Mouse (Mus musculus) layer of hippocampus, adult 2 months (tissue): ENCODE data around the gene Nsmce3. TPM values are rescaled to one million over a fixed set of nuclear protein-coding genes. Genes with fewer than 3 reads are reported as not detected.
A peak's percentile ranks its signal among the peaks of the same experiment; 100 is the strongest.

Experiments
- DNase-seq, 2 experiments: peaks; one replicate each; pipeline ENCODE4 v3.0.0; 2022; ENCODE audit warnings: low spot score in 2 of 2
- H3K27ac ChIP-seq: fragments of 200-600 bp; 2 replicates; pipeline ENCODE4 v1.8.1; 2022
- H3K4me3 ChIP-seq: fragments of 200-600 bp; 2 replicates; pipeline ENCODE4 v1.8.1; 2022; ENCODE audit warnings: mild to moderate bottlenecking
- CTCF ChIP-seq: fragments of 200-600 bp; conservative IDR thresholded peaks from 2 replicates; pipeline ENCODE4 v1.8.1; 2022; ENCODE audit warnings: antibody characterized with exemption, mild to moderate bottlenecking, moderate library complexity
- long read RNA-seq, 2 experiments: library from polyadenylated mRNA; stranded (forward); transcript quantifications; one replicate each; pipeline ENCODE4 v2.0.0; 2021; ENCODE audit warnings: borderline mapping rate in 2 of 2
- total RNA-seq, 2 experiments: library from RNA; stranded (reverse); gene quantifications; 2 replicates each; pipeline ENCODE4 v1.2.3; 2021

The Nsmce3 gene
- 10 to 100 TPM; 16.8 to 19.0 TPM for total RNA-seq
- long read RNA-seq, experiment 1, full-length matches to known transcripts: 48 of 48 reads
- long read RNA-seq, experiment 1, partial matches to known transcripts: 0 of 48 reads
- long read RNA-seq, experiment 1, other reads (novel, unspliced or antisense): 0 of 48 reads
- long read RNA-seq, experiment 2, full-length matches to known transcripts: 71 of 71 reads
- long read RNA-seq, experiment 2, partial matches to known transcripts: 0 of 71 reads
- long read RNA-seq, experiment 2, other reads (novel, unspliced or antisense): 0 of 71 reads

GRCm38 (mm10) chr7:64872743-64873241 is at the start of gene Nsmce3:
Gene Nsmce3, minus strand, starts transcription at chr7:64872997.
- peak within 1 kb of the TSS; percentile 83 for H3K4me3 ChIP-seq
- peak; percentile 55 for TF ChIP-seq CTCF
- DNase-seq: peak; percentile 96 to 99
- peak within 1 kb of the TSS; percentile 94 for H3K27ac ChIP-seq

GRCm38 (mm10) chr7:64921189-64921588 is 48.4 kb upstream of the Nsmce3 start:
- no peak for TF ChIP-seq CTCF
- H3K27ac ChIP-seq: no peak overlapping the region
- H3K4me3 ChIP-seq: no peak overlapping the region
- no peak for DNase-seq

GRCm38 (mm10) chr7:64920735-64921134 is 47.9 kb upstream of the Nsmce3 start:
- TF ChIP-seq CTCF: no peak
- Histone ChIP-seq H3K4me3 (no peak overlapping the region), H3K27ac (no peak overlapping the region)
- DNase-seq: no peak

GRCm38 (mm10) chr7:64916654-64917053 is 43.9 kb upstream of the Nsmce3 start:
- Histone ChIP-seq H3K4me3 (no peak overlapping the region), H3K27ac (no peak overlapping the region)
- no peak for TF ChIP-seq CTCF
- DNase-seq: no peak

- TF ChIP-seq CTCF: peak; percentile 48
- DNase-seq: peak; percentile 29 to 36
These were observed 42.3 kb upstream of the Nsmce3 start for GRCm38 (mm10) chr7:64915121-64915520.

GRCm38 (mm10) chr7:64911945-64912344 is 39.1 kb upstream of the Nsmce3 start:
- no peak for TF ChIP-seq CTCF
- no peak for DNase-seq
- Histone ChIP-seq H3K27ac (no peak overlapping the region), H3K4me3 (no peak overlapping the region)

More at GRCm38 (mm10) chr7:64915121-64915520, 42.3 kb upstream of the Nsmce3 start:
- no peak overlapping the region for H3K4me3 ChIP-seq
- peak overlapping the region; percentile 73 for H3K27ac ChIP-seq

GRCm38 (mm10) chr7:64910208-64910607 is 37.4 kb upstream of the Nsmce3 start:
- no peak overlapping the region for H3K4me3 ChIP-seq
- TF ChIP-seq CTCF: peak; percentile 38
- H3K27ac ChIP-seq: no peak overlapping the region
- DNase-seq: no peak

GRCm38 (mm10) chr7:64906955-64907354 is 34.2 kb upstream of the Nsmce3 start:
- Histone ChIP-seq H3K4me3 (no peak overlapping the region), H3K27ac (no peak overlapping the region)
- TF ChIP-seq CTCF: no peak
- no peak for DNase-seq

- no peak overlapping the region for H3K4me3 ChIP-seq
- no peak overlapping the region for H3K27ac ChIP-seq
- TF ChIP-seq CTCF: no peak
- DNase-seq: no peak
These were observed 32.7 kb upstream of the Nsmce3 start for GRCm38 (mm10) chr7:64905506-64905905.

GRCm38 (mm10) chr7:64900249-64900648 is 27.5 kb upstream of the Nsmce3 start:
- no peak for TF ChIP-seq CTCF
- DNase-seq: no peak
- Histone ChIP-seq H3K27ac (no peak overlapping the region), H3K4me3 (no peak overlapping the region)

GRCm38 (mm10) chr7:64896587-64896986 is 23.8 kb upstream of the Nsmce3 start:
- no peak for TF ChIP-seq CTCF
- no peak overlapping the region for H3K27ac ChIP-seq
- DNase-seq: no peak
- no peak overlapping the region for H3K4me3 ChIP-seq

GRCm38 (mm10) chr7:64895685-64896101 is 22.9 kb upstream of the Nsmce3 start:
- no peak for TF ChIP-seq CTCF
- no peak for DNase-seq
- Histone ChIP-seq H3K27ac (peak overlapping the region; percentile 46), H3K4me3 (no peak overlapping the region)

- no peak overlapping the region for H3K27ac ChIP-seq
- H3K4me3 ChIP-seq: no peak overlapping the region
- no peak for TF ChIP-seq CTCF
- DNase-seq: no peak
These were observed 18.3 kb upstream of the Nsmce3 start for GRCm38 (mm10) chr7:64891139-64891538.

- no peak for TF ChIP-seq CTCF
- DNase-seq: peak; percentile 46 to 56
- H3K27ac ChIP-seq: no peak overlapping the region
- H3K4me3 ChIP-seq: no peak overlapping the region
These were observed 17.1 kb upstream of the Nsmce3 start for GRCm38 (mm10) chr7:64889919-64890318.
